Mouse (Mus musculus) erythroblast, embryonic 14.5 days (primary cell): ENCODE measurements around the gene Mbnl2. TPM values are rescaled to one million over a fixed set of nuclear protein-coding genes. Genes with fewer than 3 reads are reported as not detected.

Experiments
- H3K27me3 ChIP-seq: 2 replicates; pipeline ENCODE4 v1.6.1; 2012; ENCODE audit warnings: inconsistent platforms; ENCODE audit not compliant: control insufficient read depth
- H3K36me3 ChIP-seq: 2 replicates; pipeline ENCODE4 v1.6.1; 2012; ENCODE audit warnings: mild to moderate bottlenecking, inconsistent platforms; ENCODE audit not compliant: control insufficient read depth
- H3K4me1 ChIP-seq: 2 replicates; pipeline ENCODE4 v1.6.1; 2012; ENCODE audit warnings: inconsistent platforms; ENCODE audit not compliant: control insufficient read depth
- H3K4me3 ChIP-seq: replicated peaks from 2 replicates; pipeline ENCODE3; 2012; ENCODE audit warnings: moderate library complexity, mild to moderate bottlenecking, inconsistent platforms
- H3K9me3 ChIP-seq: 2 replicates; pipeline ENCODE4 v1.6.1; 2012; ENCODE audit warnings: low read length, inconsistent platforms, mixed read lengths; ENCODE audit not compliant: control insufficient read depth
- GATA1 ChIP-seq: IDR thresholded peaks from 2 replicates; pipeline ENCODE4 v1.6.1; 2012; ENCODE audit warnings: low read length, inconsistent platforms, mixed read lengths
- TAL1 ChIP-seq: IDR thresholded peaks from 3 replicates; pipeline ENCODE4 v1.6.1; 2012; ENCODE audit warnings: low read length, inconsistent platforms, mixed read lengths
- polyA plus RNA-seq: library from polyadenylated mRNA; stranded (reverse); fragments of >175 nt; gene quantifications from 2 replicates; pipeline ENCODE4 v1.2.3, GENCODE M21; 2012

Mbnl2 gene
- polyA plus RNA-seq, 1 experiment = 0.18 TPM

DNA sequence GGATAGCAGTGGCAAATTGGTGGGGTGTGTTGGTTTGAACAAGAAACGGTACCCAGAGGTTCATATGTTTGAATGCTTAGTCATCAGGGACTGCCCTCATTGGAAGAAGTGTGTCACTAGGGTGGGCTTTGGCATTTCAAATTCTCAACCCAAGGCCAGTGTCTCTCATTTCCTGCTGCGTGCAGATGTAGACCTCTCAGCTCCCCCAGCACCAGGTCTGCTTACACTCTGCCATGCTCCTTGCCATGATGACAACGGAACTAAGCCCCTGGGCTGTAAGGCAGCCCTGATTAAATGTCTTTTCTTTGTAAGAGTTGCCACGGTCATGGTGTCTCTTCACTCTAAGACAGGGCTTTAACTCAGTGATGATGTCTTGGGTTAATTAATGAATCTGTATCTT, 69.2 kb downstream of the Mbnl2 start:
- Histone ChIP-seq H3K9me3 (no peaks in the 10 kb centered on the region), H3K4me1 (no peaks in the 10 kb centered on the region), H3K27me3 (no peaks in the 10 kb centered on the region), H3K4me3 (no peak overlapping the region), H3K36me3 (no peaks in the 10 kb centered on the region)
- TF ChIP-seq TAL1 = no peak
- TF ChIP-seq GATA1 = no peak

DNA sequence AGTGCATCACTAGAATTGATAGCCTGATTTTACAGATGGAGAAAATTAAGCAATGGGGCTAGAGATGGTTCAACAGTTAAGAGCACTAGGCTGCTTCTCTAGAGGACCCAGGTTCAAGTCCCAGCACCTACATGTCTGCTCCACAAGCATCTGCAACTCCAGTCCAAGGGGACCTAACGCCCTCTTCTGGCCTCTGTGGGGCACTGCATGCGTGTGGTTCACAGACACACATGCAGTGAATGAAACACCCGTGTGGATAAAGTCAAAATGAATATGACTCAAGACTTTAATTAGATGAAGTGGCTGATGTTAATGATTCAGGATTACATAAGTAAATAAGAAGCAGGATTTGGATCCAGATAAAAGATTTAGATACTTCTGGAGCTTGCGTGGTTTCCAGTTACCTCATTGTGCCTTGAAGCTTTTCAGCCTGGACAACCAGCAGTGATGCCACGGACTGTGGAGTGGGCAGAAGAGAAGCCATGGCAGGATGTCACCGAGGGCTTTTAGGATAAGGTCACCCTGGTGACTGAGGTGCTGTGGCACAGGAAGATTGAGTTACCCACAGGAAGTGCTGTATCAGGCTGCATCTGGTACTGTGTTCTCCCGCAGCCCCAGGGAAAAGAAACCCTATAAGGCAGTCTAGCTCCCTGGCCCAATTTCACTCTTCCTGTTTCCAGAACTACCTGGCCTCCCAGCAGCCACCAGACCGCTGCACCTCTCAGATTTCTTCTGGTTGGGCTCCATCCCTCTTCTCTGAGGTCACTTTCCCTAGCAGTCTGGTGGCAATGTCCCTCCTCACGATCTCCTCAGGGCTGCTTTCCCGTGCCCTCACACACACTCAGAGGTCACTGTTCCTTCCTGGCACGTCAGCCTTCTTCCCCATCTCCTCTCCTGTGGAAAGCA, 72.2 kb downstream of the Mbnl2 start:
- H3K9me3 ChIP-seq = no peaks in the 10 kb centered on the region
- no peak overlapping the region for H3K4me3 ChIP-seq
- TF ChIP-seq GATA1 = no peak
- TF ChIP-seq TAL1 = no peak
- peaks cover 4% of the 10 kb centered on the region for H3K4me1 ChIP-seq
- H3K36me3 ChIP-seq = no peaks in the 10 kb centered on the region
- H3K27me3 ChIP-seq = no peaks in the 10 kb centered on the region

DNA sequence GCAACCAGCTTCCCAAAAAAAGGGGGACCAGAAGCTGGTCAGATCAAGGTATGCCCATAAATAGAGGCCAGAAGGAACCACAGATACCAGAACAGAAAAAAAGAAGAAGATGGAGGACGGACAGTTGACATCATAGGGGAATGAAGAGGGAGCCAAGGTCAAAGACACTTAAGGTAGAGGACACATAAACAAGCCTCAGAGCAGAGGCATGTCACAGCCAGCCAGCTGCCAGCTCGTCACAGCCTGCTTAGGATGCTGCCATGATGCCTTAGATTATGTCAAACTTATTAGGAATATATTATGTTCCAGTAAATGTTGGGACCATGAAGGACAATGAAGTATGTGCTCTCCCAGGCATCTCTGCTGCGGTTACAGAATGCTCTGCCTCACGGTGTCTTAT, 73.9 kb downstream of the Mbnl2 start:
- H3K4me1 ChIP-seq = peaks cover 4% of the 10 kb centered on the region
- H3K4me3 ChIP-seq = no peak overlapping the region
- H3K9me3 ChIP-seq = no peaks in the 10 kb centered on the region
- no peaks in the 10 kb centered on the region for H3K27me3 ChIP-seq
- no peaks in the 10 kb centered on the region for H3K36me3 ChIP-seq
- no peak for TF ChIP-seq GATA1
- no peak for TF ChIP-seq TAL1

DNA sequence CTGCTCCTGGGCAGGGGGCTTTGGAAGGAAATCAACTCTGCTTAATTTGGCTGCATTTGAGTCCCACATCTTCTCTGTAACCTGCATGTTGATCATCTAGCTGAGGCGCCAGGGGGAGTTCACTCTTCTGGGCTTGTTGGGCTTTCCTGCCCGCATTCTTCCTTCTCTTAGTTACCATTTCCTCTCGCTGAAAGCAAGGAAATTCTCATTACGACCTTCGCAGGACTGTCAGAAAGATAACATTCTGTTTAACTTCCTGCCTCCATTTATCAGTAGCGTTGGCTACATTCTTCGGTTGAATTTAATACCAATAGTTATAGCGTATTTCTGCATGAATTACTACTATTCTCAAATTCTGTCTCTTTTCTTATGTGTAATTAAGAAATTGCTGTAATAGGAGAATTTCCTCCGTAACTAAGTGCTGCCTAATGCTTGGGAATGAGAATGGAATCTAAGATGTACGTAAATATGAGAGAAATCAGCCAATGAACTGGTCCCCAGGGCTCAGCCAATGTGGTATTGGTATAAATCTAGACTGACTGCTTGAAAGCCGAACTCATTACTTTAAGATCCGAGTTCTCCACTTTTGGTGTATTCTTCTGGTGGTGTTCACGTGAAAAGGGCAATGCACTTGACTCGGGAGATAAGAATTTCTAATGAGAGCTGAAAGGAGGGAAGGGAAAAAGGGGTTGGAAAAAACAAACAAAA, 76.8 kb downstream of the Mbnl2 start:
- TF ChIP-seq GATA1 = no peak
- no peak for TF ChIP-seq TAL1
- H3K4me3 ChIP-seq = no peak overlapping the region
- no peaks in the 10 kb centered on the region for H3K36me3 ChIP-seq
- peaks cover 8% of the 10 kb centered on the region for H3K4me1 ChIP-seq
- no peaks in the 10 kb centered on the region; the same call in 1 of the 2 replicates for H3K9me3 ChIP-seq
- no peaks in the 10 kb centered on the region for H3K27me3 ChIP-seq

DNA sequence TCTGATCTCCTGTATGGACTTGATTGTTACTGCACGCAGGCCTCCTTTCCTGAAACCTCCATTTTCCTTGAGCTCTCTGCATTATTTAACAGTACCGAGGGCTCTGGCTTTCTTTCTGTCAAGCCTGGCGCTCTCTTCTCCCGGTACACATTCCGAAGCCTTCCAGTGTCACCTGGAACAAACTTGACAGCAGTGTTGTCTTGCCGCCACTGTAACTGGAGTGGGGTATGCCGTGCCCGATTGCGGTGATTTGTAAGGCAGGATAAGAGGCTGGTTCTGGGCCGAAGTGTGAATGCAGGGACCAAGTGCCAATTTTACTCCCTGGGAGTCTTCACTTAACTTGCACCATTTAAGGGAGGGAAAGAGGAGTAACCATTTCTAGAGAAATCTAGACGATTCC, 77.7 kb downstream of the Mbnl2 start:
- H3K36me3 ChIP-seq = no peaks in the 10 kb centered on the region
- peaks cover 8% of the 10 kb centered on the region for H3K4me1 ChIP-seq
- peaks cover 4% of the 10 kb centered on the region; the same call in 1 of the 2 replicates for H3K9me3 ChIP-seq
- no peaks in the 10 kb centered on the region for H3K27me3 ChIP-seq
- TF ChIP-seq TAL1 (no peak), GATA1 (no peak)
- no peak overlapping the region for H3K4me3 ChIP-seq

DNA sequence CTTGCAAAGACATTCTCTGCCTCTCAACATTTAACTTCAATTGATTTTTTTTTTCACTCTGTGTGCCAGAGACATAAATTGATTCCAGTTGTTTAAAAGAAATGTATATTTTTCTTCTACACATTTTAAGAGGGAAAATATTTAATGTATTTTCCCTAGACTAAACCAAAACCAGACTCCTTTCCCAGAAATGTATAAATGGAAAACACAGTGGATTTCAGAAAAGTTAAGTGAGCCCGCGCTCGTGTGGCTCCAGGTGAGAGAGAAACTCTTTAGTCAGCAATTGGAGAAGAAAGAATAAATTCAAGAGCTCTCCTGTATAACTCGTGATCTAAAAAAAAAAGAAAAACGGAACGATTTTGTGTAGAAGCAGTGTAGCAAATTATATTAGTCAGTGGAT, 79.1 kb downstream of the Mbnl2 start:
- Histone ChIP-seq H3K27me3 (no peaks in the 10 kb centered on the region), H3K4me3 (no peak overlapping the region), H3K36me3 (no peaks in the 10 kb centered on the region), H3K9me3 (peaks cover 7% of the 10 kb centered on the region; the same call in 1 of the 2 replicates), H3K4me1 (peaks cover 8% of the 10 kb centered on the region)
- TF ChIP-seq GATA1 (no peak), TAL1 (no peak)

DNA sequence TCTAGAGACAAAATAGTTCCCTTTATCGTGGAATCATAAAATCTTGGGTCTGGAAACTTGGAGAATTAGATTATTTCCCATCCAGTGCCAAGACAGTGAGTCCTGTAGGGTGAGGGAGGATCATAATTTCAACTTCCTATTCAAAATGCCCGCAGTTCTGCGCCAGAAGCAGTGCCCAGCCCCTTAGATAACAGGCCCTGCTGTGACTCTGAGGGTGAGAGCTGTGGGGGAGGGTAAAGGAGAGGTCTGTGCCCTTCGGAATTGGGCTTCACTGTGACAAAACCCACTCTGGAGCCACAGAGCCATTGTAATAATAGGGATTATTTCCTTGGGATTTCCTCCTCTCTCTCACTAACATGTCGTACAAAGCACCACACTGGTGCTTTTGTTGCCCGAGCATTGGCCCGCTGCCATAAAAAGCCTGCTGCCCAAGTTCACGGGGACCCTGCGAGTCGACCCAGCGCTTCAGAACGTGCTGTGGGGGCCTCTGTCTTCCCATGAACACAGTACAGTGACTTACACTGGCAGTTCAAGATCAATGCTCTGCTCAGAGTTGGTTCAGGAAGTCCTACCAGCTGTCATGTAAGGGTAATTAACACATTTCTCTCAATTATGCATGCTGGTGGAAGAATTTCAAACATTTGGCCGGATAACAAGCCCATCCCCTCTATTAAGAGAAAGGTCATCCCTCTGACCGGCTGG, 79.7 kb downstream of the Mbnl2 start:
- Histone ChIP-seq H3K9me3 (peaks cover 7% of the 10 kb centered on the region; the same call in 1 of the 2 replicates), H3K4me3 (no peak overlapping the region), H3K36me3 (no peaks in the 10 kb centered on the region), H3K4me1 (peaks cover 8% of the 10 kb centered on the region), H3K27me3 (no peaks in the 10 kb centered on the region)
- TF ChIP-seq TAL1 (no peak), GATA1 (no peak)

DNA sequence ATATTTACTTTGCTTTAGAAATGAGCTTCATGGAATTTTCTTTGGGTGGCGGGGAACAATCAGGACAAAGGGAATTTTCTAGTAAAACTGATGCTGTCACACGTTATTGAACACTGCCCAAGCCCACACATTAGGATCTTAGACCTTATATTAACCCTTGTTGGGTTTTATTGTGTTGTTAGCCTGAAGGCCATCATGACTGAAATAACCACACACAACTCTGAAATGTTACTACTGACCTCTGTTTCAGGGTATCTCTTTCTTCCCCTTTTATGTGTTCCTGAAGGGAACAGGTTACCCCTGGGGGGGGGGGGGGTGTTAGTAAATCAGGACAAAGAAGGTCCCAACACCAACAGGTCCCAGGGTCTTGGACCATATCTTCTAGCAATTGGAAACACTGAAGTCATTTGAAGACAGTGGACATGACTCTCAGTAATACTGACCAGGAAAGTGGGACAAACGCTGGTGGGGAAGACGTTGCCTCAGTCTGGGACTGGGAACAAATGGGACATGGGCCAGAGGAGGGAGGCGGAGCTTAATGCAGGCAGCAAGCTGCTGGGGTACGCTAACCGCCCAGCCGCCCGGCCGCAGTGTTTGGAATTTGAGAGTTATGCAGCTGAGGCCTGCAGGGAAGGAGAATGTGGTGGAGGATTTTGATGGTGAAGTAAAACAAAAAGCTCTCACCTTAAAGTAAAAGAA, 80.4 kb downstream of the Mbnl2 start:
- Histone ChIP-seq H3K9me3 (peaks cover 7% of the 10 kb centered on the region; the same call in 1 of the 2 replicates), H3K4me3 (no peak overlapping the region), H3K36me3 (no peaks in the 10 kb centered on the region), H3K27me3 (no peaks in the 10 kb centered on the region), H3K4me1 (peaks cover 8% of the 10 kb centered on the region)
- TF ChIP-seq GATA1 = no peak
- no peak for TF ChIP-seq TAL1
